Mouse (Mus musculus) heart, embryonic 11.5 days (tissue): ENCODE data around the gene Cerkl. TPM values are rescaled to one million over a fixed set of nuclear protein-coding genes. Genes with fewer than 3 reads are reported as not detected.

Source experiments
- ATAC-seq: fragments of 200-750 bp; cut with Nextera tagmentation; replicated peaks from 2 replicates; pipeline ENCODE4 v1.8.0; 2017; ENCODE audit warnings: moderate library complexity; ENCODE audit not compliant: insufficient number of reproducible peaks, low FRiP score, low TSS enrichment
- H3K27ac ChIP-seq: fragments of 300-500 bp; sonication (generic); 2 replicates; pipeline ENCODE4 v1.5.1; 2014; ENCODE audit warnings: mild to moderate bottlenecking, low read depth, low read length
- H3K27me3 ChIP-seq: fragments of 300-500 bp; sonication (generic); 2 replicates; pipeline ENCODE4 v1.6.1; 2014; ENCODE audit warnings: mild to moderate bottlenecking, low read length, mixed read lengths; ENCODE audit not compliant: control insufficient read depth, insufficient read depth
- H3K36me3 ChIP-seq: fragments of 300-500 bp; sonication (generic); 2 replicates; pipeline ENCODE4 v1.6.1; 2014; ENCODE audit warnings: mild to moderate bottlenecking, low read length, moderate library complexity, mixed read lengths; ENCODE audit not compliant: control insufficient read depth, insufficient read depth
- H3K4me1 ChIP-seq: fragments of 300-500 bp; sonication (generic); 2 replicates; pipeline ENCODE4 v1.6.1; 2014; ENCODE audit warnings: low read length; ENCODE audit not compliant: control insufficient read depth, insufficient read depth
- H3K4me2 ChIP-seq: fragments of 300-500 bp; sonication (generic); 2 replicates; pipeline ENCODE4 v1.6.1; 2014; ENCODE audit warnings: mild to moderate bottlenecking, moderate library complexity
- H3K4me3 ChIP-seq: fragments of 300-500 bp; sonication (generic); 2 replicates; pipeline ENCODE4 v1.5.1; 2014; ENCODE audit warnings: low read depth, low read length
- H3K9ac ChIP-seq: fragments of 300-500 bp; sonication (generic); 2 replicates; pipeline ENCODE4 v1.6.1; 2014; ENCODE audit warnings: mild to moderate bottlenecking, low read depth, low read length, moderate library complexity
- H3K9me3 ChIP-seq: fragments of 300-500 bp; sonication (generic); replicated peaks from 2 replicates; pipeline ENCODE4 v1.6.1; 2016; ENCODE audit warnings: low read length; ENCODE audit not compliant: control insufficient read depth
- WGBS: fragments of 180-500 bp; shearing (Covaris S2); extraction: QIAGEN DNeasy Blood & Tissue Kit; methylation state at CpG from one replicate; pipeline ENCODE4 v1.1.7; 2014; ENCODE audit not compliant: insufficient replicate concordance; 5-methylcytosine and 5-hydroxymethylcytosine counted together
- polyA plus RNA-seq: library from polyadenylated mRNA; unstranded; fragments of >200 nt; fragmentation: Nextera tagmentation; extraction: Ambion mirVana; gene quantifications from 2 replicates; pipeline ENCODE4 v1.2.1, GENCODE M21; 2014

Cerkl gene
- polyA plus RNA-seq, 1 experiment from 2014 or later: 1.2 TPM

DNA sequence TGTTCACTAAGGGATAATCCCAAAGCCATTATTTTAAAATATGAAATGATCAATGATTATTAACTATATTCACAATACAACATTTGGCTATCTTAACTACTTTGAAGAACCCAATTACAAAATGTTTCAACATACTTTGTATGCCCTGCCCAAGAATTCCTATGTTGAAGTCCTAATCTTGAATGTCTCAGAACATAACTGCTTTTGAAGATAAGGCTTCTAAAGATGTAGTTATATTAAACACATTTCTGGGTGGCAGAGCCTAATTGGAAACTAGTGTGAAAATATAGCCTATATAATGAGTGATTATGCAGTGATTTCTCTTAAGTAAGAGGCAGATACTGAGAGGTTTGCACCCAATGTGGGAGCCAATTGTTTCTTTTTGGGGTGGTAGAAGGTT is 121.9 kb downstream of the Cerkl start:
- Histone ChIP-seq H3K9me3 (no peaks in the 10 kb centered on the region), H3K4me3 (no peak overlapping the region), H3K4me2 (no peak overlapping the region), H3K36me3 (no peaks in the 10 kb centered on the region), H3K27me3 (no peaks in the 10 kb centered on the region), H3K9ac (no peak overlapping the region), H3K4me1 (no peaks in the 10 kb centered on the region), H3K27ac (no peak overlapping the region)
- no peak for ATAC-seq

DNA sequence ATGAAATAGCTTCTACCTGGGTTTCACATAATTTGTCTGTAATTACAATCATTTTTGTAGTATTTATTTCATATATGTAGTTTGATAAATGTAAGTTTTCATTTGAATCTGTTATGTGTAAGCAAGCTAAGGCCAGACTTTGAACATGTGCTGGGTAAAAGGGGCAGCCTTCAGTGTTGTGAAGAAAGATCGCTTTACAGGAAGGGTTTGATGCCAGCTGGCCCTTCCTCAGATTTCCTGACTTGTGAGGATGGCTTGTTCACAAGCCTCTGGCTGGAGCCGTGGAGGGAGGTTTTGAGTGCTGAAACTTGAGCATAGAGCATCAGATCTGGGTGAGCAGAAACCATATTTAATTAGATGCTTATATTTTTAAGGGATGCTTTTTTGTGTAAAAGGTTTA is 128.5 kb downstream of the Cerkl start:
- H3K9ac ChIP-seq: no peak overlapping the region
- no peaks in the 10 kb centered on the region for H3K9me3 ChIP-seq
- H3K4me3 ChIP-seq: no peak overlapping the region
- H3K27ac ChIP-seq: no peak overlapping the region
- no peaks in the 10 kb centered on the region for H3K36me3 ChIP-seq
- H3K27me3 ChIP-seq: no peaks in the 10 kb centered on the region
- WGBS: 63% methylated on average over 2 of the region's 2 CpGs
- no peak overlapping the region for H3K4me2 ChIP-seq
- no peaks in the 10 kb centered on the region for H3K4me1 ChIP-seq
- no peak for ATAC-seq

DNA sequence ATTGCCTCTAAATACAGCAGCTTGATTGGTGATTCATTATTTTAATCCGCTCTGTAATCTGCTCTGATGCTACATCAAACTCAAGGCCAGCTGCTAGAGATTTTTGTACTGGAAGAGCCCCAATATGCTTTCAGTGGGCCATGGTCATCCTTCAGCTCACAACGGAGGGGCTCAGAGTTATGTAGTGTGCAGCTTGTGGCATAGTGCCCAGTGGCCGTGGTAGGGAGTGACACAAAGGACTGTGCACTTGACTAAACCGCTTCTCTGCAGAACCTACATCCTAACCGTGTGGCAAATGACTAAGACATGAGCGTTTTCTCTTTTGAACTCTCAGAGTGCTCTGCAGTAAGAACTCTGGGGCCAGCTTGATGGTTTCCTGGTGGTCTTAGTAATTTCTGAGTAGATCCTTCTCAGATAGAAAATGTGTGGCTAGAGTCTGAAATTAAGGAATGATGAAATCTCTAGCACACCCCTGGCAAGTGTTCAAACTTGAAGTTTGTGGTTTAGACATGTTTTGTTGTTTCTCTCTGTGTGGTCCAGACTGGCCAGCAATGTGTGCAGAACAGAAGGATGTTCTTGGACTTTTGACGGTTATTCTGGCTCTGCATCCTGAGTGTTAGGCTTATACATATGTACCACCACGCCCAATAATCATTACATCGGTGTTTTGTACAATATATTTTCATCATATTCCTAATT is 140.3 kb downstream of the Cerkl start:
- H3K27me3 ChIP-seq: no peaks in the 10 kb centered on the region
- ATAC-seq: no peak
- WGBS: 88% methylated on average over 9 of the region's 9 CpGs
- no peaks in the 10 kb centered on the region for H3K9me3 ChIP-seq
- H3K4me1 ChIP-seq: no peaks in the 10 kb centered on the region
- H3K4me2 ChIP-seq: no peak overlapping the region
- H3K9ac ChIP-seq: no peak overlapping the region
- H3K27ac ChIP-seq: no peak overlapping the region
- H3K36me3 ChIP-seq: no peaks in the 10 kb centered on the region
- no peak overlapping the region for H3K4me3 ChIP-seq

DNA sequence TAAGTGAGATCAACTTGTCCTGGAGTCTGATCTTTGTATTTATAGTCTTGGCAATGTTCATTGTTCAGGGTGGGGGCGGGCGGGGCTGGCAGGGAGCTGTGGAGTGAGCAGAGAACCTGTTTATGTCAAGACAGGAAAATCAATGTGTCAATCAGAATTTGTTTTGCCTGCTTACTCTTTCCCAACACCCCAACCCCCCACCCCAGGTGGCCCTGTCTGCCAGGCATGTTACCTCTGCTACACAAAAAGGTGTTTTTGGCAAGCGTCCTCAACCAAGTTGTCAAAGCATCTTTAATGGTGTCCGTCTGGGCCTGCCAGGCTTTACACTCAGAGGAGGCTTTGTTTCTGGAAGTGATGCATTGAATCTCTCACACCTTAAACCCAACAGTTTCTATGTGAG is 141.5 kb downstream of the Cerkl start:
- Histone ChIP-seq H3K9ac (no peak overlapping the region), H3K4me3 (no peak overlapping the region), H3K4me2 (no peak overlapping the region), H3K9me3 (no peaks in the 10 kb centered on the region), H3K27ac (no peak overlapping the region), H3K36me3 (no peaks in the 10 kb centered on the region), H3K27me3 (no peaks in the 10 kb centered on the region), H3K4me1 (no peaks in the 10 kb centered on the region)
- WGBS: 76% methylated on average over 4 of the region's 4 CpGs
- ATAC-seq: no peak

DNA sequence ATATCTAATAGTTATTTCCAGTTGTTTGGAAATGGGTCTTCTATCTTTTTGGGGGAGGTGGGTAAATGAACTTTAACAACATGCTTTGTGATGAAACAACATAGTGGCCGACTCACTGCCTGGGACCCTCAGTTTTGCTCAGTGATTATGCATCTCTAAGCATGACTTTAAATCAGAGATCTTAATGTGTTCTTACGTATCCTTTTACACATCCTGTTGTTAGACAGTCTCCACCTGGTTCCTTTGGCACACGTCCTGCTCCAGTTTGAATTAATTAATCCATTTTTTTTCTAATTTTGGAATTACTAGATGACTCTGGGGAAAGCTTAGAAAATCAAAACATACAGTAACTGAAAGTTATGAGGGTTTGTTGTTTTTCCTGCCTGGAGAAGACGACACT is 144.1 kb downstream of the Cerkl start:
- no peaks in the 10 kb centered on the region for H3K4me1 ChIP-seq
- no peaks in the 10 kb centered on the region for H3K36me3 ChIP-seq
- 78% methylated on average over 4 of the region's 4 CpGs for WGBS
- no peak overlapping the region for H3K4me3 ChIP-seq
- ATAC-seq: no peak
- H3K4me2 ChIP-seq: no peak overlapping the region
- no peaks in the 10 kb centered on the region for H3K27me3 ChIP-seq
- H3K9me3 ChIP-seq: no peaks in the 10 kb centered on the region
- no peak overlapping the region for H3K27ac ChIP-seq
- no peak overlapping the region for H3K9ac ChIP-seq

DNA sequence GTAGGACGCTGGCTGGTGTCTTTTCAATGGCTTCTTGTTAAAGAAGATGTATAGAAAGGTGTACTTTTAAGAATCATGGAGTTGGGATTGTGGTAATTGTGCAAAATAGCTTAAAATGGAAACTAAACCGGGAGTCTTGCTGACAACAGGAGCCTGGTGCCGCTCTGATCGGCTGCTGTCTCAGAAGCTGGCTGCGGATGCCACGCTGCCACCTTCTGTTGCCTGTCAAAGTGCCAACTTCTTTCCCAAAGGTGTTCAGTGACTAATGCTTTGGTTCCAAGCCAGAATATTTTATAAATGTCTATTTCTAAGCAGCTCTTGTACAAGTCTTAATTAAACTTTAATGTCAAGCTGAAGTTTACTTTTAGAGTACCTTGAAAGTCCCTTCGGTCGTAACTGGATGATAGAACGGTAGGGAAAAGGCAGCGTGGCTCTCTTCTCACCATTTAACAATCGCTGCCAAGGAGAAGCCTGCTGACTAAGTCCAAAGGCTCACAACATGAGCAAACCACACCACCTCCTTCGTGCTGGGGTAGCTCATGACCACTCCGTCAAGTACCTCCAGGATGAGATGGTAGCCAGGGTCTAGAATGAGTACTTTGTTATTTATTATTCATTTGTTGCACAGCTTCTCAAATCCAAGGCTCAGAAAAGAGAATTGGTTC is 147.0 kb downstream of the Cerkl start:
- Histone ChIP-seq H3K27ac (no peak overlapping the region), H3K4me3 (no peak overlapping the region), H3K9ac (no peak overlapping the region), H3K27me3 (no peaks in the 10 kb centered on the region), H3K4me1 (no peaks in the 10 kb centered on the region), H3K36me3 (no peaks in the 10 kb centered on the region; the same call in 1 of the 2 replicates), H3K4me2 (no peak overlapping the region), H3K9me3 (no peaks in the 10 kb centered on the region)
- ATAC-seq: no peak
- WGBS: 87% methylated on average over 13 of the region's 13 CpGs

DNA sequence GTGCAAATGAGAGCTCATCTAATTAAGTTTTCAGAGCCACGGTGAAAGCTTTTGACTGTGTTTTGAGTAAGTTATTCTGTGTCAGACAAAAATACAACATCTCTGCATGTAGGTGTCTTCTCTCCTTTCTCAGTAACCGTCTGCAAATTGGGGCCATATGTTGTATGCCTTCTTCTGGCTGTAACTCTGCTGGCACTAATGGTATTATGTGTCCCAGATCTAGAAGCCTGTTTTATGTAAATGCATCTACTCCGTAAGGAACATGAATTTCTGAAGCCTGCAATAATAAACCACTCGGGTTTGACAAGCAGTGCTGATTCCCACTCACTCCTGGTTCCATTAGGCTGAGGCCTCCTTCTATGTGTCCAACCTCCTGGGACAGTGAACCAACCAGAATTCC is 149.0 kb downstream of the Cerkl start:
- Histone ChIP-seq H3K4me2 (no peak overlapping the region), H3K9me3 (no peaks in the 10 kb centered on the region), H3K4me1 (no peaks in the 10 kb centered on the region), H3K27me3 (no peaks in the 10 kb centered on the region), H3K36me3 (no peaks in the 10 kb centered on the region; the same call in 1 of the 2 replicates), H3K4me3 (no peak overlapping the region), H3K27ac (no peak overlapping the region), H3K9ac (no peak overlapping the region)
- ATAC-seq: no peak
- 78% methylated on average over 4 of the region's 4 CpGs for WGBS

DNA sequence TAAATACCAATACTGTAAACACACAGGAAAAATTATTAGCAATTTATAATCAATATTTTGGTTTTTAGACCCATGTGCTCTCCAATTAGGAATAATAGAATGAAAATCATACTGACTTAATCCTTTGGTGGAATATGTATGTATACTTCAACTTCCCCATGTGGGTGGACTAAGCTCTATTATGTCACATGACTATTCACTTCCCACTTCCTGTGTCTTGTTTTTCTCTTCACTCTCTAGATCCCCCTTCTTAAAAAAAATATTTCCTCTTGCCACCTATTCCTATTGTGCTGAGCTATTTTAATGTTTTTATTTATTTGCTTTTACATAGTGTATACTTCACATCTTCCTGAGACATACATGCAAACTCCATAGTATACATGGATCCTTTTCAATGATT is 154.2 kb downstream of the Cerkl start:
- no peaks in the 10 kb centered on the region for H3K27me3 ChIP-seq
- H3K9ac ChIP-seq: no peak overlapping the region
- no peak for ATAC-seq

DNA sequence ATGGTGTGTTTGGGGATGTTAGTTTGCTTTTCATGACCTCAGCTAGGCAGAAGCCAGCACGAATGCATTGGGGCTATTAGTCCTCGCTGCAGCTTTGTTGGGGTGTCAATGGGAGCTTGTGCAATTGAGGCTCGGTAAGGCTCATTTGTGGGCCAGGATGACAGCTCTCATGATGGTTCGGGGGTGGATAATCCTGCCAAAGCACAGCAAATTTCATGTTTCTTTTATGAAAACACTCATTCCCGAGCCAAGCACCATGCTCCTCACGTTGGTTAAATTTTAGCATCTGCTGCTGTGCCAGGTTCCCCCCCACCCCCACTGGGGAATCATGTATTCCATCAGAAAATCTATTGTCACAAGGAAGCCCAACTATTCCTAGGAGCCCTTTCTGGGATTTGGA is 164.2 kb downstream of the Cerkl start:
- Histone ChIP-seq H3K27me3 (no peaks in the 10 kb centered on the region), H3K9ac (no peak overlapping the region), H3K4me1 (no peaks in the 10 kb centered on the region), H3K4me3 (no peak overlapping the region), H3K36me3 (no peaks in the 10 kb centered on the region), H3K9me3 (no peaks in the 10 kb centered on the region), H3K4me2 (no peak overlapping the region), H3K27ac (no peak overlapping the region)
- no peak for ATAC-seq
- WGBS: 81% methylated on average over 6 of the region's 6 CpGs

More for the DNA sequence above, 154.2 kb downstream of the Cerkl start:
- Histone ChIP-seq H3K4me1 (no peaks in the 10 kb centered on the region), H3K27ac (no peak overlapping the region), H3K9me3 (no peaks in the 10 kb centered on the region), H3K36me3 (no peaks in the 10 kb centered on the region; the same call in 1 of the 2 replicates), H3K4me3 (no peak overlapping the region), H3K4me2 (no peak overlapping the region)
